In the genomic region with DNA sequence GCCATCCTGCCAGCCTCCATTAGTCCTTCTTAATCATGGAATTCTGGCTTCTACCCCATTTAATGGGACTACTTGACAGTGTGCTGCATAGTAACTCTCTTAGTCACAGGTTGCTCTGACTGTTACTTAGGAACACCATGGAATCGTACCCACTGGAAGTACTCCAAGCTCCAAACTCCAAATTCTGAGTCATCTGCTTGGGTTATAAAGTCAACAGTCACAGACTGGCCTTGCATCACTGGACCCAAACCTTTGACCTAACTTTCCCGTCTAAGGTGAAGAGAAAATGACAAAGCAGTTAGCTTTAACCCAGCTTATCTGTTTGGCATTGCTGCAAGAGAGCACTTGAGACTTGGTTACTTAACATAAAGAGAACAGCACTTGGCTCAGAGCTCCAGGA, we compare ENCODE assay signal across 10 mouse cellular contexts.
DNase-seq lines count a peak whose midpoint lies in the region; TF ChIP-seq lines count a peak whose summit lies in the region.
"Had no signal": no experiment of that assay in that cellular context is flagged by ENCODE, and none has a peak within 500 bp of the region (broad histone marks: within the 10 kb centered on the region; RNA-seq: fewer than 3 reads in every experiment).

No protein-coding gene starts in this region.

- H3K4me1 ChIP-seq in testis, adult 2 months (ENCODE audit: control insufficient read depth, insufficient read depth, low read length) = peaks cover 8% of the 10 kb centered on the region
- H3K4me1 ChIP-seq in embryonic facial prominence, embryonic 10.5 days = no peaks in the 10 kb centered on the region
- H3K4me1 ChIP-seq: forebrain, embryonic 10.5 days had no signal

- H3K27me3 ChIP-seq in testis, adult 2 months (ENCODE audit: control insufficient read depth, insufficient read depth, low read length) = no peaks in the 10 kb centered on the region
- no peaks in the 10 kb centered on the region for H3K27me3 ChIP-seq in embryonic facial prominence, embryonic 10.5 days (replicated peaks; ENCODE audit: low read depth, poor library complexity, severe bottlenecking)

- intact Hi-C loops in gastrocnemius, adult 2 months (cut with DNase I) = no loop called here

- H3K4me3 ChIP-seq in gastrocnemius, adult 2 months = no peak overlapping the region
- H3K4me3 ChIP-seq in testis, adult 2 months (ENCODE audit: control insufficient read depth, low read depth, low read length) = peak overlapping the region; percentile 65
- H3K4me3 ChIP-seq in embryonic facial prominence, embryonic 10.5 days = no peak overlapping the region
- H3K4me3 ChIP-seq: forebrain, embryonic 10.5 days had no signal

- no peaks in the 10 kb centered on the region for H3K36me3 ChIP-seq in testis, adult 2 months (ENCODE audit: control insufficient read depth, insufficient read depth, low read length)
- H3K36me3 ChIP-seq in embryonic facial prominence, embryonic 10.5 days (replicated peaks) = no peaks in the 10 kb centered on the region
- H3K36me3 ChIP-seq: forebrain, embryonic 10.5 days had no signal

- no peak overlapping the region for H3K27ac ChIP-seq in gastrocnemius, adult 2 months
- H3K27ac ChIP-seq in testis, adult 2 months (ENCODE audit: control insufficient read depth, insufficient read depth, low read depth, low read length) = 0 out of 2 replicates have a peak overlapping the region, but pooled peaks have one; percentile 29
- H3K27ac ChIP-seq in embryonic facial prominence, embryonic 10.5 days (replicated peaks) = no peak overlapping the region
- H3K27ac ChIP-seq: forebrain, embryonic 10.5 days had no signal

- H3K9me3 ChIP-seq in embryonic facial prominence, embryonic 10.5 days = no peaks in the 10 kb centered on the region
- H3K9me3 ChIP-seq: forebrain, embryonic 10.5 days had no signal

- TF ChIP-seq POLR2A in testis, adult 2 months (IDR thresholded peaks at IDR 0.05; ENCODE audit: control insufficient read depth, low read depth, low read length) = no peak

- WGBS in embryonic facial prominence, embryonic 10.5 days = 82% methylated on average over 2 of the region's 2 CpGs

- no peak for TF ChIP-seq CTCF in gastrocnemius, adult 2 months (IDR thresholded peaks at IDR 0.05)
- TF ChIP-seq CTCF in testis, adult 2 months (IDR thresholded peaks at IDR 0.05; ENCODE audit: control insufficient read depth, insufficient read depth, insufficient replicate concordance, low read depth, low read length) = no peak

- DNase-seq in gastrocnemius, adult 2 months = peak; percentile 45
- DNase-seq in gastrocnemius, postnatal 10 days = no peak
- no peak for DNase-seq in testis, postnatal 10 days (ENCODE audit: low spot score)
- peak; percentile 62 to 84 for DNase-seq in kidney, postnatal 36 days
- peak; percentile 62 for DNase-seq in yolk sac, embryonic 10.5 days (ENCODE audit: low spot score)
- DNase-seq in right cerebral cortex, postnatal 25 days = no peak
- no peak for DNase-seq in embryonic facial prominence, embryonic 10.5 days (ENCODE audit: low spot score)
- DNase-seq: layer of hippocampus, postnatal 36 days had no signal

Comparison
In these comparisons a context has a peak if more than half of its experiments do, and no peak if none do; other contexts are left out.
1. DNase-seq: peak in gastrocnemius, adult 2 months (single experiment), kidney, postnatal 36 days (2 of 2) and yolk sac, embryonic 10.5 days (single experiment); none in gastrocnemius, postnatal 10 days (single experiment), testis, postnatal 10 days (single experiment), right cerebral cortex, postnatal 25 days (single experiment) and embryonic facial prominence, embryonic 10.5 days (single experiment).